Mouse (Mus musculus) left cerebral cortex, adult 11 months (tissue): ENCODE data around the gene Tmco5.
"Not testable (repeated sequence)": the region's sequence is repeated elsewhere in the genome, so short reads cannot be mapped to it uniquely, and the experiment has no call there.

Experiments
- DNase-seq: peaks from one replicate; pipeline ENCODE4 v3.0.0; 2022; ENCODE audit warnings: low spot score

Gene Tmco5

GRCm38 (mm10) chr2:116922580-116923500, 44.3 kb downstream of the Tmco5 start:
- no peak for DNase-seq

- no peak for DNase-seq
These were observed 45.2 kb downstream of the Tmco5 start for GRCm38 (mm10) chr2:116923684-116924083.

GRCm38 (mm10) chr2:116924292-116924691, 45.8 kb downstream of the Tmco5 start:
- no peak for DNase-seq

GRCm38 (mm10) chr2:116925230-116925629, 46.7 kb downstream of the Tmco5 start:
- DNase-seq = no peak

- no peak for DNase-seq
These were observed 53.7 kb downstream of the Tmco5 start for GRCm38 (mm10) chr2:116932218-116932617.

- not testable (repeated sequence) for DNase-seq
These were observed 55.7 kb downstream of the Tmco5 start for GRCm38 (mm10) chr2:116934236-116934635.

GRCm38 (mm10) chr2:116934776-116935175, 56.3 kb downstream of the Tmco5 start:
- no peak for DNase-seq

- DNase-seq = no peak
These were observed 57.9 kb downstream of the Tmco5 start for GRCm38 (mm10) chr2:116936371-116936770.

- no peak for DNase-seq
These were observed 58.7 kb downstream of the Tmco5 start for GRCm38 (mm10) chr2:116937166-116937565.

GRCm38 (mm10) chr2:116941816-116942215, 63.3 kb downstream of the Tmco5 start:
- no peak for DNase-seq
